Mouse (Mus musculus) Patski (cell line): ENCODE data around the gene Lcn2. TPM values are rescaled to one million over a fixed set of nuclear protein-coding genes. Genes with fewer than 3 reads are reported as not detected.

ENCODE experiments used
- ATAC-seq: fragments of 100-300 bp; one replicate; pipeline ENCODE4 v1.8.0; 2021
- CTCF ChIA-PET: fragments of 350-600 bp; sonication (Branson Sonifier 250); formaldehyde crosslinking; loops from one replicate; lab custom pipeline; 2022; ENCODE audit warnings: inconsistent platforms; lab: Charles Lee
- POLR2A ChIA-PET: fragments of 350-600 bp; sonication (Branson Sonifier 250); formaldehyde crosslinking; loops from one replicate; lab custom pipeline; 2022; ENCODE audit warnings: antibody characterized with exemption, inconsistent platforms; lab: Charles Lee
- DNase-seq: peaks from one replicate; pipeline ENCODE4 v3.0.0-alpha.2; 2011; ENCODE audit warnings: low read depth, low spot score
- H3K27me3 ChIP-seq: fragments of 371-371 bp; one replicate; pipeline ENCODE4 v1.5.1; 2021
- CTCF ChIP-seq: fragments of 100-300 bp; IDR thresholded peaks from one replicate; pipeline ENCODE4 v1.5.1; 2021
- in situ Hi-C: fragments of 300-500 bp; cut with MboI; formaldehyde crosslinking; loops from 3 replicates; pipeline ENCODE4 v1.11.1; 2018; ENCODE audit warnings: low pct_unique_long_range_greater_than_20kb, mixed read lengths
- polyA plus RNA-seq: library from polyadenylated mRNA; unstranded; gene quantifications from one replicate; pipeline ENCODE4 v1.2.3, GENCODE M21; 2021

Gene Lcn2
- polyA plus RNA-seq, 1 experiment from 2014 or later = 98.7 TPM

DNA sequence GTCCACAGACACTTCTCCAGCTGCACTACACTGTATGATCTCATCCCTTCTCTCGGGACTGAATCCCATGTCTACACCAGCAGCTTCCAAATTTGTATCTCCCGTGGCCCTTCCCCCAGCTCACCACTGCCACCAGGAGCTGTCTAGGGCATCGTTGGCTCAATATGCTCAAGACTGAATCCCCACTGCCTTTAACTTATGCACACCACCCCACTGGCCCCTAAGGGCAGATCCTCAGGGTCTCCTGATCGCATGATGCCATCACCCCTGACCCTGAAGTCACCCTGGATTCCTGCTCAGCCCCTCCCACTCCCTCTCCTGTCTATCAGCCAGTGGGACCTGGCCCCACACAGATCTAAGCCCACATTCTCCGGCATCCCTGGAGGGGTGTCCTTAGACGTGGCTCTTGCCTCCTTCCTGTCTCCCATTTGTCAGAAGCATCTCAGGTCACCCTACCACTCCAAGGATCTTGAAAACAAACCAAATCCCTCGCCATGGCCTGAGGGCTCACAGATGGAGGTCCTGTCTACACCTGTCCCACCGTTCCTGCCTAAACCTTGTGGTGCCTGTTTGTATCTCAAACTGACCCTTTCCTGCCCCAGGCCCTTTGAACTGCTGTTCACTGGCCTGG lies 38.3 kb downstream of the Lcn2 start:
- no peak for ATAC-seq

DNA sequence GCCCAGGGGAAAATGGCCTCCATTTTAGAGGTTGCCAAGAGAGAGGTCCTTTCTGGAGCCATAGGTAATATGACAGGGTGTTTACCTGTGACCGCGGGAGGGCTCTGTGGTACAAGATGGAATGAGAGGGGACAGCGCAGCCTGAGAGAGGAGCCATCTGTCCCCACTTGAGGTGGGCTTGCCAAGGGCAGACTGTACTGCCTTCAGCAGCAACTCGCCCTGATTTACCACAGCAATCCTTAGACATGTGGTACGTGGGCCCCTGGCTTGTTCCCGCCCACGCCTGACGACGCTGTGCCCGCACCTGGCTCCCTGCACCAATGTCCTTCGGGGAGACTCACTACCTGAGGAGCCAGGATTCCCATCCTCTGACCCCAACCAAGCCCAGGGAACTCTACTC lies 39.7 kb downstream of the Lcn2 start:
- ATAC-seq (no peak), DNase-seq (no peak)
- ChIA-PET CTCF (no interaction called here), POLR2A (no interaction called here)
- no peak for TF ChIP-seq CTCF
- no peaks in the 10 kb centered on the region for H3K27me3 ChIP-seq
- in situ Hi-C loops = no loop called here

More for the DNA sequence above, 38.3 kb downstream of the Lcn2 start:
- POLR2A ChIA-PET = no interaction called here
- no peak for DNase-seq
- in situ Hi-C loops = loop anchor here (5.0 kb wide), 1 partner anchor 37 kb away; no protein-coding TSS in a partner anchor
- no peak for TF ChIP-seq CTCF
- H3K27me3 ChIP-seq = no peaks in the 10 kb centered on the region
- CTCF ChIA-PET = interaction anchor here (2.0 kb wide), 1 partner anchor 42 kb away, joined by 6 read pairs; no protein-coding TSS in a partner anchor

DNA sequence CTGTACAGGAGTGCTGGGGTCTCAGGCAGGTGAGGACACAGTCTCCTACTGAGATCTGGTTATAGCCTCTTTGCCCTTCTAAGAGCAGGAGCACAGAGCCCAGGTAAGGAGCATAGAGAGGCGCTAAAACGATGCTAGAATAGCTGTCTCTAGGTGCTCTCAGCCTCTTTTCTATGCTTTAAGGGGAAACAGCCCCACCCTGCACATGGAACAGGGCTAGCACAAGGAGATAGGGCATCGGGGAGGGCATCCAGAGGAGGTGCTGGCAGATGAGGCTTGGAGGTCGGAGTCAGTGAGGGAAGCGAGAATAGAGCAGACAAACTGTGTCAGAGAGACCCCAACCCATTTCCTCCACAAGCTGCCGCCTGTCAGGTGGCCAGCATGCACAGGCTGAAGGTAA lies 41.0 kb downstream of the Lcn2 start:
- POLR2A ChIA-PET = no interaction called here
- CTCF ChIA-PET = no interaction called here
- no peak for DNase-seq
- in situ Hi-C loops = no loop called here
- ATAC-seq = no peak
- TF ChIP-seq CTCF = no peak
- no peaks in the 10 kb centered on the region for H3K27me3 ChIP-seq

DNA sequence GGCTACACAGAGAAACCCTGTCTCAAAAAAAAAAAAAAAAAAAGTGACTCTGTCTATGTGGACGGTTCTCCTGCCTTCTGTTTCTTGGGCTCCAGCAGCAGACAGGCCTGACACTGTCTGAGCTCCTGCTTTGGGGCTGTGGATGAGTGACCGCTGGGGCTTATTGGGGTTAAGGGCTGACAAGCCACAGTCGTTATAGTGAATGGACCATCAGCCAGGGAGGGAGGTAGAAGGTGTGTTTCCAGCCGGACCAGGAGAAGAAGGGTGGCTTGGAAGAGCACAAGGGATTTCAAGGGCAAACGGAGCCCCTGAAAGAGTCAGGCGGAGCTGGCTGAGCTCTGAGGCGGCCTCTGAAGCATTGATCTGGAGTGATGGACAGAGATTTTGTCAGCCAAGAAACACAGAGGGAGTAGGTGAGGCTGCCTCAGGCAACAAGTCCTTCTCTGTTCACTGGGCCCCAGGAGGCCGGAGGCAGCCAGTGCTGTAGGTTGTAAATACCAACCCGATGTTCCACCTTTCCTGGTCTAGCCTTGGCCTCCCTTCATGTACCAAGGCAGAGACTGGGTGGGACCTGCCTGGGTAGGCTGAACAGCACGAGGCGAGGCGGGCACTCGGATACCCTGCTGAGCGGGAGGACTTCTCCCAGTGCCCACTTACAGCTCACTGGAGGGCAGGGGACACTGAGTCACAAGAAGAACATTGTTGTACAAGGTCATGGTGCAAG lies 43.3 kb downstream of the Lcn2 start:
- in situ Hi-C loops = no loop called here
- ATAC-seq = no peak
- no peaks in the 10 kb centered on the region for H3K27me3 ChIP-seq
- no peak for TF ChIP-seq CTCF
- no peak for DNase-seq
- ChIA-PET CTCF (no interaction called here), POLR2A (no interaction called here)

DNA sequence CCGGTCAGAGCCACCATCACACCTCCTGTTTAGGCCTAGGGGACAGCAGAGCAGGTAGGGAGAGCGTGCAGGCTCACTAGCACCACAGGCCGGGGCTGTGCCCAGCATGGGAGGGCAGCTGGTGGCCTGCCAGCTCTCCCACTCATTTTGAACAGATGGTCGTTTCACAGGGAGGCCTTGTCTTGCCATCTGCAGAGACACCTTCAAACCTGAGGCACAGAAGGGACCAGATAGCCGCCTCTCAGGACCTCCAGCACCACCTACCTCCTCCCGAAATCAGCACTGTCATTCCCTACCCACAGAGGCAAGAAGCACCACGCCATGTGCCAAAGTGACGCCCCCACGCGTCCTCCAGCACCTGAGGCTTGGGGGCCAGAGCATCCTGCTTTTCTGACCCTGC lies 44.0 kb downstream of the Lcn2 start:
- CTCF ChIA-PET = no interaction called here
- ATAC-seq (no peak), DNase-seq (no peak)
- no peaks in the 10 kb centered on the region for H3K27me3 ChIP-seq
- in situ Hi-C loops = no loop called here
- TF ChIP-seq CTCF = no peak
- POLR2A ChIA-PET = no interaction called here

DNA sequence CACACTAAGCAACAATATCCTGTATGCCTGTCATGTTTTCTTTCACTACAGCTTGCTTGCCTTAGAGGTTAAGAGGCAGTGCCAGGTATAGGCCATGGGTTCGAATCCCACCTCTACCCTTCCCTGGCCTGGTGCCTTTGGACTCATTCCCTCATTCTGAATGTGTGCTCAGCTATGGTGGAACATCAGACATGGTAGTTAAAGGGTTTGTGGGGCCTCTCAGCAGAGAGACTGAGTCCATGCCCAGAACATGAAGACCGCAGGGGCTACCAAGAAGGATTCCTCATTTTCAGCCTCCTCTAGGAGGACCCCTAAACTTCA lies 44.7 kb downstream of the Lcn2 start:
- ATAC-seq = no peak
- ChIA-PET CTCF (no interaction called here), POLR2A (no interaction called here)
- in situ Hi-C loops = no loop called here
- no peak for DNase-seq
- H3K27me3 ChIP-seq = no peaks in the 10 kb centered on the region
- TF ChIP-seq CTCF = no peak

DNA sequence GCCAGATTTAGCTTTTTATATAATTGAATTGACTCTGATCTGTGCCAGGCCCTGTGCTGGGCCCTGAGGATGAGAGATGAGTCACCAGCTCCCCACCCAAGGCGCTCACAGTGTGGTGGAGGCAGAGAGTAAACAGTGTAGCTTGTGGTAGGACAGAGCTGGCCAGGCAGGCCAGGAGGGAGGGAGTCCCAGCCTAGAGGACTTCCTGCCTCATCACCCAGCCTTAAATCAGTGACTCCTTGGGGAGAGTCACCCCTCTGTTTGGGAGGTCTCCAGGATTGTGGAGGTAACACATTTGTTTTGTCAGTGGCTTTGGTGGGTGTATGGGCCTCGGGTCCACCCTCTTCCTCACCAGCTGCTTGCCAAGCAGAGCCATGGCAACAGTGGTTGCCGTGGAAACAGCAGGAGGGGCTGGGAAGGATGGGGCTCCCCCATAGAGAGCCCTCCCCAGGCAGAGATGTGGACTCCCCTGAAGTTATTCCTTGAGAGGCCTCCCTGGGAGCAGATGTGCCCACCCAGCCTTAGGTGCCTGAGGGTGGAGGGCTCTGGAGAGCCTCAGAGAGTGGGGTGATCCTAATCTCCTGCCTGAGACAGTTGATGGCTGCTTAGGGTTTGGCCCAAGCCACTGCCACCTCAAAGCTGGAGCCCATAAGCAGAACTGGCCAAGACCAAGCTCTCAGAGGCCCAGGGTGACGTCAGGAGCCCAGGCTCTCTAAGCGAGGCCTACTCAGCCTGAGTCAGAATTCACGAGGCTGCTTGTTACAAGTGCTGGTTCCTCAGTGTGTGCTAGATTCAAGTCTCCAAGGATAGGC lies 45.3 kb downstream of the Lcn2 start:
- DNase-seq = no peak
- H3K27me3 ChIP-seq = no peaks in the 10 kb centered on the region
- peak; percentile 72 for ATAC-seq
- CTCF ChIA-PET = no interaction called here
- in situ Hi-C loops = no loop called here
- POLR2A ChIA-PET = no interaction called here
- no peak for TF ChIP-seq CTCF

DNA sequence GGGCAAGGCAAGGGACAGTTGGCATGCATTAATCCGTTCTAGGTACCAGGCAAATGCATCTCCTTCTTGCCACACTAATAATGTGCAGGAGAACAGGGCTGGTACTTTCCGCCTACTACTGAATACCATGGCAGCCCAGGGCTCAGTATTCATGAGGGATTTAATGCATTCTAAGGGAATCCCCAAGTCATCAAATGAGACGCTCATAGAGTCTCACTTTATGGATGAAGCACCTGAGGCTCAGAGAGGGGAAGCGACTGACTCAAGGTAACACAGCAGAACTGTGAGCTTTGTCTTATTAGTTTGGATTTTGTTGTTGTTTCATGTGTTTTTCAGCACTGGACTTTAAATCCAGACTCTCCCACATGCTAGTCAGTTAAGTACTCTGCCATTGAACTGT lies 46.0 kb downstream of the Lcn2 start:
- DNase-seq (no peak), ATAC-seq (no peak)
- no peak for TF ChIP-seq CTCF
- in situ Hi-C loops = no loop called here
- no peaks in the 10 kb centered on the region for H3K27me3 ChIP-seq
- ChIA-PET POLR2A (no interaction called here), CTCF (interaction anchor here (1.1 kb wide), 1 partner anchor 18 kb away, joined by 3 read pairs; no protein-coding TSS in a partner anchor)

DNA sequence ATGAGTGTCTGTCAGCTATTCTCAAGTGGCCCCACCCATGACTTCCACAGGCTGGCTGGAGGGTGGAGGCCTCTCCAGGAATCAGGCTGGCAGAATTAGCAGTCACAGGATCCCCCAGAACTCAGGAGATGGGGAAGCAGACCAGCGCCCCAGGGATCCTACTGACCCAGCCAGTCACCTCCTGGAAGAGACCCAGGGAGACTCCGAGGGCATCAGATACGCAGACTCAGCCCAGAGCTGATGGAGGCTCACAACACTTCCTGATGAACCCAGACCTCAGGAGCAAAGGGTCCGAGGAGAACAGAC lies 46.5 kb downstream of the Lcn2 start:
- DNase-seq = no peak
- no peak for ATAC-seq
- POLR2A ChIA-PET = no interaction called here
- in situ Hi-C loops = no loop called here
- CTCF ChIA-PET = interaction anchor here (1.1 kb wide), 1 partner anchor 19 kb away, joined by 3 read pairs; no protein-coding TSS in a partner anchor
- no peaks in the 10 kb centered on the region for H3K27me3 ChIP-seq
- no peak for TF ChIP-seq CTCF

DNA sequence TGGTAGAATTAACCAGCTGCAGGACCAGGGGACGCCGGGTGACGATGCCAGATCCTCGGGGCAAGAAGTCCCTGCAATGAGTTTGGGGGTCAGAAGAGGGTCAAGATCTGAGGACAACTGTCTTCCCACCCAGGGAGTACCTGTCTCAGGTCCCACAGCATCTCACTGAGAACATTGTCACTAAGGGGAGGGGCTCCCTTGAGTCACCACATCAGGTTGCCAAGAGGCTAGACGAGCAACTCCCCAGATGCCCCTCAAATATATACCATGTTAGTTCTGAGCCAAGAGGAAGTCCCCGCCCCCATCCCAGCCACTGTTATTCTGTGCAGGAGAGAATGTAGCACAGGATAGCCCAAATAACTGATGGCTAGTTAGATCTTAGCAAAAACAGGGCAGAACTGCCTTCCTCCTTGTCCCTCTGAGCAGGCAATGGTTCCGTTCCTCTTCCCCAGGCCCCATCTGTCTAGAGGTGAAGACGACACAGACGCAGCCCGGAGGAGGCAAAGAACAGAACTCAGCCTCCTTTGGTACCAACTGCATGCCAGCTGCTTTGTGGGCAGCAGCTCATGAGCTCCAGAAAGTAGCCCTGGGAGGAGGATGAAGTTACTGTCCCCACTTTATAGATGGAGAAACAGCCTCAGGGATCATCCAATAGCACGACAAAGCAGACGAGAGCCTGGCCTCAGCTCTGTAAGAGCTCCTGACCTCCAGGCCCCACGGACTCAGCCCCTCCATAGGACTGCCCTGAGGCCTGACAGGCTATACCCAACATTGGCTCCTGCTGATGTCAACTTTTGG lies 47.0 kb downstream of the Lcn2 start:
- DNase-seq = no peak
- in situ Hi-C loops = no loop called here
- CTCF ChIA-PET = interaction anchor here (1.1 kb wide), 1 partner anchor 19 kb away, joined by 3 read pairs; no protein-coding TSS in a partner anchor
- TF ChIP-seq CTCF = no peak
- no peak for ATAC-seq
- H3K27me3 ChIP-seq = no peaks in the 10 kb centered on the region
- POLR2A ChIA-PET = no interaction called here
